Mouse (Mus musculus): Measurements from ENCODE around the gene Rps8.

Gene Rps8

GRCm38 (mm10) chr4:117155792-117156355 lies at the start of gene Rps8:
Gene Rps8 (minus strand): TSS chr4:117156243.
- CTCF ChIA-PET, result interaction anchor here in 3 of 4 experiments (0.6 to 2.6 kb wide), 11 partner anchors 10 to 402 kb away, joined by 3 to 15 read pairs (median 4); no protein-coding TSS in a partner anchor
- POLR2A ChIA-PET, result interaction anchor here (0.6 to 69.1 kb wide), 91 partner anchors 3 to 1927 kb away, joined by 3 to 3713 read pairs (median 6); partner anchors contain the start of genes Btbd19 (in 3 of the 4), Kif2c (in 3 of the 4), Plk3 (in 3 of the 4) and Tctex1d4 (in 3 of the 4)

DNA sequence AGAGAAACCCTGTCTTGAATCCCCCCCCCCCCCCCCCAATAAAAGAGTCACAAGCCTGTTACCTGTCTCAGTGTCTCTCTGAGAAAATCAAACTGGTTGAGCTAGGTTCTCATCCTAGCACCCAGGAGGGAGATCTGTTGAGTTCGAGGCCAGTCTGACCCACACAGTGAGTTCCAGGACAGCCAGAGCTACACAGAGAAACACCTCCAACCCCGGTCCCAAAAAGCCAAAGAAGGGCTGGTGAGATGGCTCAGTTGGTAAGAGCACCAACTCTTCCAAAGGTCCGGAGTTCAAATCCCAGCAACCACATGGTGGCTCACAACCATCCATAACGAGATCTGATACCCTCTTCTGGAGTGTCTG lies 46.9 kb upstream of the Rps8 start:
- ChIA-PET POLR2A (interaction anchor here (0.6 to 6.0 kb wide), 69 partner anchors 8 to 518 kb away, joined by 3 to 281 read pairs (median 6); partner anchors contain the start of genes Kif2c (in 3 of the 4), Armh1 (in 2 of the 4), Plk3 (in 2 of the 4) and Prdx1 (in 2 of the 4)), CTCF (interaction anchor here in 3 of 4 experiments (0.5 to 2.6 kb wide), 11 partner anchors 9 to 1004 kb away, joined by 3 to 8 read pairs (median 4); partner anchors contain the start of gene Kif2c (in 1 of the 3))

- POLR2A ChIA-PET, result interaction anchor here (0.5 to 6.0 kb wide), 143 partner anchors 7 to 1341 kb away, joined by 3 to 281 read pairs (median 4); partner anchors contain the start of genes Armh1 (in 3 of the 4), Kif2c (in 3 of the 4), Rps8 (in 3 of the 4) and Plk3 (in 2 of the 4)
- CTCF ChIA-PET, result interaction anchor here (0.6 to 2.6 kb wide), 22 partner anchors 12 to 1004 kb away, joined by 3 to 9 read pairs (median 3); partner anchors contain the start of gene Kif2c (in 2 of the 4)
These were observed 46.3 kb upstream of the Rps8 start for GRCm38 (mm10) chr4:117202046-117202991.

- ChIA-PET POLR2A (interaction anchor here (0.8 to 5.5 kb wide), 35 partner anchors 9 to 460 kb away, joined by 3 to 281 read pairs (median 19); partner anchors contain the start of genes Kif2c (in 2 of the 4), Rps8 (in 2 of the 4), Btbd19 (in 1 of the 4) and Plk3 (in 1 of the 4)), CTCF (interaction anchor here in 1 of 4 experiments (1.5 kb wide), 1 partner anchor 12 kb away, joined by 4 read pairs; no protein-coding TSS in a partner anchor)
These were observed 35.8 kb upstream of the Rps8 start for GRCm38 (mm10) chr4:117191804-117192203.

- POLR2A ChIA-PET, result interaction anchor here (0.6 to 5.5 kb wide), 66 partner anchors 8 to 470 kb away, joined by 3 to 281 read pairs (median 11); partner anchors contain the start of genes Kif2c (in 2 of the 4), Rps8 (in 2 of the 4), Armh1 (in 1 of the 4) and Btbd19 (in 1 of the 4)
- CTCF ChIA-PET, result interaction anchor here in 2 of 4 experiments (1.5 to 1.9 kb wide), 3 partner anchors 11 to 13 kb away, joined by 4 to 8 read pairs (median 7); no protein-coding TSS in a partner anchor
These were observed 34.6 kb upstream of the Rps8 start for GRCm38 (mm10) chr4:117190660-117191059.

DNA sequence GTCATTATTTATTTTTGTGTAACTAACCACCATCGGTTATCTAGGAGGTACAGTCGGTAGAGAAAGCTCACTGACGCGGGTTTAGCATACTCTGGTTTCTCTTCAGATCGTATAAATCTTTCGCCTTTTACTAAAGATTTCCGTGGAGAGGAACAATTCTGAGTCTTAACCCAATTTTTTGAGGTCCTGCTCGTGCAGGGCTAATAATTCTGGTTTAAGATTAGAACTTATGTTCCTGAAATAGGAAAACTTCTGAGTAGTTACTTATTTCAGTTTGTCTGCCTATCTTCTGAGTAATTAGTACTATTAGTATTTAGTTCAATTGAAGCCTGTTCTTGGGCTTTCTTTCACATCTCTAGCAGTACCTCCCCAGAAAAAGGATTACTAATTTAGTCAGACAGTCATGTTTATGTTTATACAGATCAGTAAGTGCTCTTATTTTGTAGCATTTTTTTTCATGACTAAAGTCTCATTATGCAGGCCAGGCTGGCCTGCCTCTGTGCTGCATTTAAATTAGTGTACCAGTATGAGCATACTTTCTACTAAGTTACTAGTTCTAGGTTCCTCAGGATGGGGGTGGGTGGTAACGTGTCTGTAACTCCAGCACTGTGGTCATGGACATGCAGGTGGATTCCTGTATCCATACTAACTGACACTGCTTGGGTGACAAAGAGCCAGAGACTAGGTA lies 34.0 kb upstream of the Rps8 start:
- CTCF ChIA-PET, result interaction anchor here (0.6 to 1.9 kb wide), 6 partner anchors 12 to 504 kb away, joined by 3 to 8 read pairs (median 4); no protein-coding TSS in a partner anchor

DNA sequence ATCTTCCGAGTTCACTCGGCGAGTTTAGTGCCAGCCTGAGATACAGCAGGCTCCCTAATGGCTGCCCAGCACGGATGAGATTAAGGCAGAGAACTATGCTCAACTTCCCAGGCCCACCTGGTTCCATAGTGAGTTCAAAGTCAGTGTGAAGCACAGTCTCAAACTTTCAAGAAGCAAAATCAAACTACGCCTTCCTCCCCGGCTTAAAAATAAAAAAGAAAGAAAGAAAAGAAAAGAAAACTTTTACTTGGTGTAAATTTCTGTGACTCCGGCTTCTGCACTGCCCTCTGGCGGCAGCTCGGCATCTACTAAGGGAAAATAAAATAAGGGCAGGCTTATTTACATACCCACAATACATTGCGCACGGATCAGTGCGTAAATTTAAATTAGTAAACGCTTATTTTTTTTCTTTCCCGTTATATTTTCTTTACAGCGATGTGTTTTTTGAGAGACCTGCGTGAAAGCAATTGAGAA lies 33.4 kb upstream of the Rps8 start:
- ChIA-PET CTCF (interaction anchor here (0.7 to 1.9 kb wide), 5 partner anchors 12 to 51 kb away, joined by 3 to 8 read pairs (median 4); no protein-coding TSS in a partner anchor), POLR2A (interaction anchor here (0.5 to 5.5 kb wide), 126 partner anchors 8 to 1136 kb away, joined by 3 to 281 read pairs (median 4); partner anchors contain the start of genes Btbd19 (in 3 of the 4), Rps8 (in 3 of the 4), Armh1 (in 2 of the 4) and Ccdc163 (in 2 of the 4))

More for the DNA sequence above, 34.0 kb upstream of the Rps8 start:
- POLR2A ChIA-PET, result interaction anchor here (0.5 to 5.5 kb wide), 133 partner anchors 8 to 1136 kb away, joined by 3 to 281 read pairs (median 4); partner anchors contain the start of genes Rps8 (in 3 of the 4), Armh1 (in 2 of the 4), Btbd19 (in 2 of the 4) and Ccdc163 (in 2 of the 4)

- POLR2A ChIA-PET, result interaction anchor here (0.6 to 5.5 kb wide), 109 partner anchors 7 to 1135 kb away, joined by 3 to 281 read pairs (median 5); partner anchors contain the start of genes Btbd19 (in 3 of the 4), Rps8 (in 3 of the 4), Armh1 (in 2 of the 4) and Ccdc163 (in 2 of the 4)
These were observed 32.9 kb upstream of the Rps8 start for GRCm38 (mm10) chr4:117188969-117189368.

DNA sequence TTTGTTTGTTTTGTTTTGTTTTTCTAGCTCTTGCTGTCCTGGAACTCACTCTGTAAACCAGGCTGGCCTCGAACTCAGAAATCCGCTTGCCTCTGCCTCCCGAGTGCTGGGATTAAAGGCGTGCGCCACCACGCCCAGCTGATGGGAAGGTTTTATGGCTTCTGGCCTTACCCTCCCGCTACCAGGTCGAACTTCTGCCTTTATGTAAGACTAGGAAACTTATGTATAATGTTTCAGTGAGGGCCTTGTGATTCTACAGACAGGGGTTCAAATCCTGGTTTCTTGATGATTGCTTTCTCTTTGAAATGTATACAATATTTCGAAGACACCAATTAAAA lies 26.7 kb upstream of the Rps8 start:
- POLR2A ChIA-PET, result interaction anchor here (0.7 to 69.0 kb wide), 75 partner anchors 8 to 837 kb away, joined by 3 to 3713 read pairs (median 6); partner anchors contain the start of genes Btbd19 (in 3 of the 4), Plk3 (in 3 of the 4), Rps8 (in 3 of the 4) and Armh1 (in 2 of the 4)
- CTCF ChIA-PET, result interaction anchor here in 2 of 4 experiments (0.7 to 2.2 kb wide), 10 partner anchors 13 to 180 kb away, joined by 3 to 11 read pairs (median 3); no protein-coding TSS in a partner anchor

More at GRCm38 (mm10) chr4:117188969-117189368, 32.9 kb upstream of the Rps8 start:
- CTCF ChIA-PET, result interaction anchor here in 3 of 4 experiments (0.8 to 1.9 kb wide), 4 partner anchors 13 to 51 kb away, joined by 3 to 8 read pairs (median 4); no protein-coding TSS in a partner anchor

DNA sequence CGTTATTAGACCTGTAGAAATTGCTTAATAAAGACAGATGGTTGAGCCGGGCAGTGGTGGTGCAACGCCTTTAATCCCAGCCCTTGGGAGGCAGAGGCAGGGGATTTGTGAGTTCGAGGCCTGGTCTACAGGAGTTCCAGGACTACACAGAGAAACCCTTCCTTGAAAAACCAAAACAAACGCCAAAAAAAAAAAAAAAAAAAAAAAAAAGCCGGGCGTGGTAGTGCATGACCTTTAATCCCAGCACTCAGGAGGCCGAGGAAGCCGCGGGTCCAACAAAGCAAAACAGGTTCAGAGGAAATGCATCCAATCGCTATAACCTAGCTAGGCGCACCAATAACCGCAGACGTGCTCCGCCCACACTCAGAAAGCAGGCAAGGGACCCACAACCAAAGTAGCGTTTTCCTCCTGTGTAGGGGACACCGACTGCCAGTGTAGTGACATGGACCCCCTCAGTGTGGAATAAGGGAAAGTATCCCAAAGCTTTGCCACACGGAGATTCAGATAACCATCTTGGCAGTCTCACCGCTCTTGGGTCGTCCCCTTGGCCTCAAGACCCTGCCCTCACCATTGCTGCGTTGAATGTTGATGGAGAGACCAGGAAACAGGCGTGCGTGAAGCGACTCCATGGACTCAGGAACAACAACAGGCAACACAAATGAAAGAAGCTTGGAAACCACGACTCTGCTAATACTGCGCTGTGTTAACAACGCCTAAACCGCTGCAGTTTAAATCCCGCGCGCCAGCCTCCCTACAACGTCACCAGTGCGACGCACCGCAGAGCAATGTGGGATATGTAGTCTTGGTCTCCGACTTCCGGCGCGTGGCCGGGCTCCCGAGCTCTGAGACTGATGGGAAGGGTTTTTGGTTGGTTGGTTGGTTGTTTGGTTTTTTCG lies 26.1 kb upstream of the Rps8 start, which contains the start of gene Kif2c:
Gene Kif2c (minus strand): TSS at position 777 of the 896 bp plus-strand sequence.
- ChIA-PET POLR2A (interaction anchor here (0.6 to 69.0 kb wide), 87 partner anchors 7 to 1438 kb away, joined by 3 to 3713 read pairs (median 5); partner anchors contain the start of genes Btbd19 (in 3 of the 4), Plk3 (in 3 of the 4), Rps8 (in 3 of the 4) and Armh1 (in 2 of the 4)), CTCF (interaction anchor here in 3 of 4 experiments (0.5 to 2.2 kb wide), 15 partner anchors 12 to 1039 kb away, joined by 3 to 18 read pairs (median 3); no protein-coding TSS in a partner anchor)

GRCm38 (mm10) chr4:117169936-117170335 lies 13.9 kb upstream of the Rps8 start:
- ChIA-PET POLR2A (interaction anchor here (0.6 to 69.0 kb wide), 47 partner anchors 8 to 539 kb away, joined by 3 to 3713 read pairs (median 5); partner anchors contain the start of genes Kif2c (in 4 of the 4), Rps8 (in 4 of the 4), Btbd19 (in 2 of the 4) and Plk3 (in 2 of the 4)), CTCF (interaction anchor here in 3 of 4 experiments (0.9 to 1.6 kb wide), 8 partner anchors 9 to 167 kb away, joined by 3 to 11 read pairs (median 4); partner anchors contain the start of genes Kif2c (in 1 of the 3) and Rps8 (in 1 of the 3))

DNA sequence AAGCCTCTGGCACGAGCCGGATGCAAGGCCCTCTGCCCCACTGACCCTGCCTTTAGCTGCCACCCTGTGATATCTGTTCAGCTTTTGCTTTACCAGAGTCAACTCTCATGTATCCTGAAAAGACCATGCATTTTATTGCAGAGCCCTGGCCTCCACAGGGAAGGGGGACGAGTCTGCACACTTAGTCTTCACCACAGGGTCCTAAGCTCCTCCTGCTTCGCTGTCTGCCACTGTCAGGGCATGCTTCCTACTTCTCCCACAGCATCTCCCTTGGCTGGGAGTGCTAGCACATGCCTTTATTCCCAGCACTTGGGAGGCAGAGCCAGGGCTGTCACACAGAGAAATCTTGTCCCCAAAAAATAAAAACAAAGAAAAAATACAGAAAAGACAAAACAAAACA lies 5.1 kb upstream of the Rps8 start:
- ChIA-PET POLR2A (interaction anchor here (0.5 to 69.1 kb wide), 21 partner anchors 1 to 158 kb away, joined by 3 to 3713 read pairs (median 7); partner anchors contain the start of genes Btbd19 (in 2 of the 4), Kif2c (in 2 of the 4), Plk3 (in 2 of the 4) and Rps8 (in 2 of the 4)), CTCF (interaction anchor here in 1 of 4 experiments (1.6 to 5.4 kb wide), 2 partner anchors 11 to 15 kb away, joined by 5 to 22 read pairs; no protein-coding TSS in a partner anchor)

DNA sequence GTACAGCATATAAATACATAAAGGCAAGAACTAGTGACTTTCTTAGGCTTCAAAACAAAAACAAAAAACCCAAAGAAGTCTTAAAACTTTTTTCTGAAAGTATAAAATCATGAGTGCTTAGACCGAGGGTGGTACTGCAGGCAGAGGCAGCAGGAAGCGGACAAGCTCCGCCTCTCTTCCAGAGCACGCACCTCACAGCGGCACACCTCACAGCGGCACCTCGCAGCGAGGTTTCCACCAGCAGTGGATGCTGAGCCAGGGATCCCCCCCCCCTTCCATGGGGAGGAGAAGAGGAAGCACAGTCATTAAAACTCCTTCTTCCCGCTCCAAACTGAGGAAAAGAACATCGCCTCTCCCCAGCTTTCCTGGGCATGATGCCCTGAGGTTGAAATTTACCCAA lies 3.6 kb upstream of the Rps8 start:
- POLR2A ChIA-PET, result interaction anchor here (0.6 to 69.1 kb wide), 32 partner anchors 3 to 451 kb away, joined by 3 to 3713 read pairs (median 5); partner anchors contain the start of genes Btbd19 (in 3 of the 4), Kif2c (in 3 of the 4), Plk3 (in 3 of the 4) and Tctex1d4 (in 3 of the 4)
- CTCF ChIA-PET, result interaction anchor here in 3 of 4 experiments (0.6 to 5.4 kb wide), 8 partner anchors 10 to 706 kb away, joined by 3 to 22 read pairs (median 3); no protein-coding TSS in a partner anchor

DNA sequence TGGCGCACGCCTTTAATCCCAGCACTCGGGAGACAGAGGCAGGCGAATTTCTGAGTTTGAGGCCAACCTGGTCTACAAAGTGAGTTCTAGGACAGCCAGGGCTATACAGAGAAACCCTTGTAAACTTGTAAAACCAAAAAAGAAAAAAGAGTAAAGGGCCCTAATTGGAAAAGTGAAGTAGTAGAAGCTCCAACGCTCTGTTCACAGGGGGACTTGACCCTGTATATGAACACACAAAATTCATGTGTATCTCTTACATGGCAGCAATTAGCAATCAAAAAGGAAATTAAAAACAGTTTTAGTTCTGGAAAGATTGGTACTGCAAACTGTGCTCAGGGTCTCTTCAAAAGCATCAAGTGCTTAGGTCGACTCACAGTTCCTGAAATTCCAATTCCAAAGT lies 329 bp upstream of the Rps8 start:
- ChIA-PET POLR2A (interaction anchor here (0.6 to 69.1 kb wide), 87 partner anchors 4 to 1927 kb away, joined by 3 to 3713 read pairs (median 6); partner anchors contain the start of genes Btbd19 (in 3 of the 4), Kif2c (in 3 of the 4), Plk3 (in 3 of the 4) and Tctex1d4 (in 3 of the 4)), CTCF (interaction anchor here in 3 of 4 experiments (0.6 to 2.6 kb wide), 11 partner anchors 10 to 401 kb away, joined by 3 to 15 read pairs (median 4); no protein-coding TSS in a partner anchor)
